Mouse (Mus musculus) forebrain, embryonic 14.5 days (tissue): ENCODE results near the gene Fbxl16. TPM values are rescaled to one million over a fixed set of nuclear protein-coding genes. Genes with fewer than 3 reads are reported as not detected.

ENCODE experiments used
- ATAC-seq: fragments of 200-750 bp; cut with Nextera tagmentation; 2 replicates; pipeline ENCODE4 v1.8.0; 2017; ENCODE audit warnings: mild to moderate bottlenecking, moderate library complexity
- DNase-seq: peaks from one replicate; pipeline ENCODE4 v3.0.0-alpha.2; 2015; ENCODE audit warnings: low spot score
- H3K27ac ChIP-seq: fragments of 300-500 bp; sonication (generic); 2 replicates; pipeline ENCODE4 v1.5.1; 2014; ENCODE audit warnings: low read depth, mild to moderate bottlenecking, control low read depth, low read length, moderate library complexity
- H3K27me3 ChIP-seq: fragments of 300-500 bp; sonication (generic); replicated peaks from 2 replicates; pipeline ENCODE4 v1.6.1; 2014; ENCODE audit warnings: low read length, control low read depth, mixed read lengths; ENCODE audit not compliant: control insufficient read depth, insufficient read depth
- H3K36me3 ChIP-seq: fragments of 300-500 bp; sonication (generic); 2 replicates; pipeline ENCODE4 v1.6.1; 2014; ENCODE audit warnings: low read length, control low read depth; ENCODE audit not compliant: control insufficient read depth, insufficient read depth
- H3K4me1 ChIP-seq: fragments of 300-500 bp; sonication (generic); 2 replicates; pipeline ENCODE4 v1.6.1; 2014; ENCODE audit warnings: antibody characterized with exemption, low read length, control low read depth; ENCODE audit not compliant: control insufficient read depth, insufficient read depth
- H3K4me2 ChIP-seq: fragments of 300-500 bp; sonication (generic); 2 replicates; pipeline ENCODE4 v1.6.1; 2014; ENCODE audit warnings: mild to moderate bottlenecking, control low read depth, low read length
- H3K4me3 ChIP-seq: fragments of 300-500 bp; sonication (generic); 2 replicates; pipeline ENCODE4 v1.5.1; 2014; ENCODE audit warnings: low read depth, low read length, control low read depth
- H3K9ac ChIP-seq: fragments of 300-500 bp; sonication (generic); 2 replicates; pipeline ENCODE4 v1.6.1; 2014; ENCODE audit warnings: mild to moderate bottlenecking, low read length, control low read depth, moderate library complexity
- H3K9me3 ChIP-seq: fragments of 300-500 bp; sonication (generic); replicated peaks from 2 replicates; pipeline ENCODE4 v1.6.1; 2016; ENCODE audit warnings: low read length, control low read depth, mixed read lengths; ENCODE audit not compliant: control insufficient read depth
- WGBS: fragments of 180-500 bp; shearing (Covaris S2); extraction: QIAGEN DNeasy Blood & Tissue Kit; methylation state at CpG from one replicate; pipeline ENCODE4 v1.1.7; 2014; 5-methylcytosine and 5-hydroxymethylcytosine counted together
- polyA plus RNA-seq: library from polyadenylated mRNA; unstranded; fragments of >200 nt; fragmentation: Nextera tagmentation; extraction: Ambion mirVana; gene quantifications from 2 replicates; pipeline ENCODE4 v1.2.1, GENCODE M21; 2014

The Fbxl16 gene
- polyA plus RNA-seq, result 14.0 and 17.6 TPM in 2 replicates

DNA sequence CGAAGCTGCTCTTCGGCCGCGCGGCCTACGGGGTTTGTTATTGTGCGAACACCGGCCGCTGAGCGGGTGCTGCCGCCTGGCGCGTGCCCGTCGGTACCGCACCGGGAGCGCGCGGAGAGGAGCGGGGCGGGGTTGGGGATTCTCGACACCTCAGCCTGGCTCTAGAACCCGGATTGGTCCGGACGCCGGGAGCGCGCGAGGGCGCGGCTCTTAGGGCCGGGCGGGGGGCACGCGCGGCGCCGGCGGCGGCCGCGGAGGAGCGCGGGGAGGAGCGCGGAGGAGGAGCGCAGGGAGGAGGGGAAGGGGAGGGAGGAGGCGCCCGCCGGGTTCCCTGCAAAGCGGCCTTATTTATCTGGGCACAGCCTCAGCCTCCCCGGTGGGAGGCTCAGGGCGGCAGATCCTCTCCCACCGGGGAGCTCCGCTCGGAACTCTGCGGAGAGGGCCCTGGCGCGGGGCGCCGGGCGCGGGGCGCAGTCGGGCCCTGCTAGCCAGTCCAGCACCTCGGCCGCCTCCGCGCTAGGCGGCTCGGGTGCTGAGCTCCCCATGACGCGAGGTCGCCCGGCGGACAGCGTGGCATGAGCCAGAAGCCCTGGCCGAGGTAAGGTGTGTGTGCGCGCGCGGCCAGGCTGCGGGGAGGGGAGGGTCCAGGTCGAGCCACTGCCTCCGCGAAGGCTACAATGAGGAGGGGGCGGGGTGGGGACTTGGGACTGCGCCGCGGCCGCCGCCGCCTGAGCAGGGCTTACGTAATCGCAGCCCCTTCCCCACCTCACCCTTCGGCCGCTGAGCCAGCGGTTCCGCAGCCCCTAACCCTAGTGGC lies at the start of gene Fbxl16:
Fbxl16 (plus strand) TSS at position 297 of the 817 bp plus-strand sequence.
- ATAC-seq, result peak; percentile 88
- H3K27me3 ChIP-seq, result 0 out of 2 replicates have a peak, but pooled peaks cover 3% of the 10 kb centered on the region

GRCm38 (mm10) chr17:25760148-25760547 lies 48.7 kb upstream of the Fbxl16 start:
- no peaks in the 10 kb centered on the region for H3K36me3 ChIP-seq
- H3K27me3 ChIP-seq, result no peaks in the 10 kb centered on the region
- no peaks in the 10 kb centered on the region for H3K9me3 ChIP-seq
- H3K9ac ChIP-seq, result no peak overlapping the region
- no peak overlapping the region for H3K27ac ChIP-seq
- no peaks in the 10 kb centered on the region for H3K4me1 ChIP-seq
- WGBS, result 80% methylated on average over 8 of the region's 8 CpGs
- DNase-seq (no peak), ATAC-seq (no peak)
- no peak overlapping the region for H3K4me2 ChIP-seq
- H3K4me3 ChIP-seq, result no peak overlapping the region

More for the DNA sequence above, at the start of gene Fbxl16:
- H3K36me3 ChIP-seq, result no peaks in the 10 kb centered on the region
- peak within 1 kb of the TSS; percentile 95 for H3K9ac ChIP-seq
- H3K4me1 ChIP-seq, result peaks cover 16% of the 10 kb centered on the region
- under 1% methylated on average over 79 of the region's 100 CpGs for WGBS
- peak within 1 kb of the TSS; percentile 86 for H3K4me2 ChIP-seq
- no peaks in the 10 kb centered on the region for H3K9me3 ChIP-seq
- H3K4me3 ChIP-seq, result peak within 1 kb of the TSS; percentile 85
- DNase-seq, result peak; percentile 96
- peak within 1 kb of the TSS; percentile 95 for H3K27ac ChIP-seq

DNA sequence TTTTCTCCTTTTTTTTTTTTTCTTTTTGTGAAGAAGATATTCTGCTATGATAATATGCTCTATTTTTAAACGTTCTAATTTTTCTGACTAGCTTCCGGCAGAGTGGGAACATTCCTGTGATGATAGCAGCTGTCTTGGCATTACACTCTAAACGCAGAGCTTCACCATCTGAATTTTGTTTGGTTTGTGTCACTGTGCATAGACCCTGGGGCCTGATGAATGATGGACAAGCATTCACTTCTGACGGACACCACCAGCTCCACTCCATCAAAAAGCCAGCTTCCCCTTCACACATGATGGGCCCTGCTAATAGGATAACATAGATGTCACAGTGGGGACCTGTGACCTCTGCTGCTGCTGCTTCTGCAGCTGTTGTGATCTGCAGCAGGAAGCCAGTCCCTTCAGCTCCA lies 47.3 kb upstream of the Fbxl16 start:
- H3K36me3 ChIP-seq, result no peaks in the 10 kb centered on the region
- no peak overlapping the region for H3K27ac ChIP-seq
- H3K27me3 ChIP-seq, result no peaks in the 10 kb centered on the region
- no peaks in the 10 kb centered on the region for H3K9me3 ChIP-seq
- H3K4me1 ChIP-seq, result no peaks in the 10 kb centered on the region
- WGBS, result 65% methylated on average over 4 of the region's 4 CpGs
- no peak overlapping the region for H3K4me2 ChIP-seq
- DNase-seq (no peak), ATAC-seq (no peak)
- H3K9ac ChIP-seq, result no peak overlapping the region
- no peak overlapping the region for H3K4me3 ChIP-seq

GRCm38 (mm10) chr17:25762591-25762990 lies 46.3 kb upstream of the Fbxl16 start:
- H3K36me3 ChIP-seq, result no peaks in the 10 kb centered on the region
- no peaks in the 10 kb centered on the region for H3K4me1 ChIP-seq
- no peak overlapping the region for H3K4me3 ChIP-seq
- no peaks in the 10 kb centered on the region for H3K27me3 ChIP-seq
- no peak overlapping the region for H3K4me2 ChIP-seq
- ATAC-seq (no peak), DNase-seq (no peak)
- H3K27ac ChIP-seq, result no peak overlapping the region
- H3K9ac ChIP-seq, result no peak overlapping the region
- 44% methylated on average over 3 of the region's 3 CpGs for WGBS
- no peaks in the 10 kb centered on the region for H3K9me3 ChIP-seq

GRCm38 (mm10) chr17:25765886-25766285 lies 43.0 kb upstream of the Fbxl16 start:
- 9% methylated on average over 5 of the region's 5 CpGs for WGBS
- H3K9me3 ChIP-seq, result no peaks in the 10 kb centered on the region
- ATAC-seq (peak; percentile 66), DNase-seq (peak; percentile 74)
- H3K36me3 ChIP-seq, result no peaks in the 10 kb centered on the region
- H3K4me2 ChIP-seq, result no peak overlapping the region
- no peak overlapping the region for H3K4me3 ChIP-seq
- H3K4me1 ChIP-seq, result no peaks in the 10 kb centered on the region
- H3K27me3 ChIP-seq, result no peaks in the 10 kb centered on the region
- H3K9ac ChIP-seq, result no peak overlapping the region
- no peak overlapping the region for H3K27ac ChIP-seq

GRCm38 (mm10) chr17:25769331-25769730 lies 39.6 kb upstream of the Fbxl16 start:
- DNase-seq, result no peak
- H3K9ac ChIP-seq, result no peak overlapping the region
- H3K27ac ChIP-seq, result no peak overlapping the region
- no peak overlapping the region for H3K4me3 ChIP-seq
- H3K27me3 ChIP-seq, result no peaks in the 10 kb centered on the region
- H3K36me3 ChIP-seq, result no peaks in the 10 kb centered on the region
- WGBS, result 56% methylated on average over 9 of the region's 9 CpGs
- H3K9me3 ChIP-seq, result no peaks in the 10 kb centered on the region
- no peak for ATAC-seq
- H3K4me1 ChIP-seq, result peaks cover 3% of the 10 kb centered on the region
- H3K4me2 ChIP-seq, result no peak overlapping the region

- Histone ChIP-seq H3K4me2 (peak within 1 kb of the TSS; percentile 77), H3K9ac (peak within 1 kb of the TSS; percentile 79), H3K4me3 (peak within 1 kb of the TSS; percentile 66), H3K9me3 (no peaks in the 10 kb centered on the region), H3K4me1 (peaks cover 6% of the 10 kb centered on the region), H3K36me3 (peaks cover 7% of the 10 kb centered on the region; the same call in 1 of the 2 replicates), H3K27ac (no peak within 1 kb of the TSS), H3K27me3 (no peaks in the 10 kb centered on the region)
- 0% methylated on average over 37 of the region's 37 CpGs for WGBS
- peak; percentile 99 for DNase-seq
- ATAC-seq, result peak; percentile 91
Measured at GRCm38 (mm10) chr17:25773549-25774120, 35.2 kb upstream of the Fbxl16 start, which contains the start of gene Narfl. Gene Narfl, plus strand, starts transcription at chr17:25773776.

GRCm38 (mm10) chr17:25775318-25776062 lies 33.4 kb upstream of the Fbxl16 start:
- peaks cover 15% of the 10 kb centered on the region for H3K36me3 ChIP-seq
- no peak for ATAC-seq
- H3K9ac ChIP-seq, result no peak overlapping the region
- 78% methylated on average over 10 of the region's 10 CpGs for WGBS
- H3K27me3 ChIP-seq, result no peaks in the 10 kb centered on the region
- H3K4me2 ChIP-seq, result no peak overlapping the region
- no peaks in the 10 kb centered on the region for H3K9me3 ChIP-seq
- no peak for DNase-seq
- no peak overlapping the region for H3K27ac ChIP-seq
- H3K4me3 ChIP-seq, result no peak overlapping the region
- peaks cover 6% of the 10 kb centered on the region for H3K4me1 ChIP-seq
